Mouse (Mus musculus): ENCODE measurements around the gene Wnt1. TPM values are rescaled to one million over a fixed set of nuclear protein-coding genes. Genes with fewer than 3 reads are reported as not detected.
A peak's percentile ranks its signal among the peaks of the same experiment; 100 is the strongest.
"Not testable (repeated sequence)": the region's sequence is repeated elsewhere in the genome, so short reads cannot be mapped to it uniquely, and the experiment has no call there.

Wnt1 gene
- polyA plus RNA-seq, 1 experiment from 2014 or later: not detected

DNA sequence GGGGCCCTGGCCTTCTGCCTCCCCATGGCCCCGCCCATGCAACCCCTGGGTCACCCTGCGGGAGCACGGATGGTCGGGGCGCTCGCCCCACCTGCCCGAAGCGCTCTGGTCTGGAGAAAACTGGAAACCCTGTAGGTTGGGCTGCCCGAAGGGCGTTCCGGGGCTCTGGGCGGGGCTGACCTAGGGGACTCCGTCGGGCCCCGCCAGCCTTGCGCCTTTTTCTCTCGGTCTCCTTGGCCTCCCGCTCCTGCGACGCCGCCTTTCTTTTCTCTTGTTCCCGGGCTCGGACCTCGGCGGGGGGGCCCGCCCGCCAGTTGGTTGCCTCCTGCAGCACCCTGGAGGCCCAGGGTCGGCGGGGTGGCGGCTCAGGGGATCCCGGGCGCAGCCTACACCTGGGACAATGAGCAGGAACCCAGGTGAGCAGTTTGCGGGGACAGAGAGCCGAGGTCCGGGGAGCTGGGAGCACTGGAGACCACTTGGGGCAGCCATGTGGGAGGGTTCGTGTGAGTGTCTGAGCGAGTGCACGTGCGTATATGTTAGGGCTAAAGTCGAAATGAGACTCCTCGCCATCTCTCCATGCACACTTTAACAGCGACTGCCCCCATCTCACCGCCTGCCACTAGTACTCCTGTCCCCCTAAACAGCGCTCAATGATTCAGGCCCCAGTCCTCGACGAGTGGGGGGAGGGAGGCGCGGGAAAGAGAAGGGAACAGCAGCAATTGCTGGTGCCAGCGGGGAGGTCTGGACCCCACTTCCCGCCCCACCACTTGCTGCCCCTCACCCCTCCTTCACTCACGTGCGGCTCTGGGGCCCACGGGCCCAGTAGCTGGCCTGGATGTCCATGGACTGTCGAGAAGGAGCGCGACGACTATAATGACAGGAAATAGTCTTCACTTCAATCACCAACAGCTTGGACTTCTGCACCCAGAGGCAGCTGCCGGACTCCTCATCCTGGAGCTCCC is 17.4 kb downstream of the Wnt1 start:
- Histone ChIP-seq H3K27me3 (ENCODE audit: control insufficient read depth, insufficient read depth, low read length) (peaks cover 73% of the 10 kb centered on the region), H3K4me2 (ENCODE audit: low read length) (peak overlapping the region; percentile 88), H3K4me1 (ENCODE audit: control insufficient read depth in 2 of 2, insufficient read depth in 2 of 2, low read length in 2 of 2) (peaks cover 34 to 58% of the 10 kb centered on the region in 2 experiments), H3K9me3 (ENCODE audit: control insufficient read depth, low read length) (no peaks in the 10 kb centered on the region), H3K27ac (replicated peaks in 1 of 2; ENCODE audit: control insufficient read depth in 1 of 2, insufficient read depth in 1 of 2, low read depth in 2 of 2, low read length in 2 of 2) (no peak overlapping the region), H3K9ac (ENCODE audit: low read length) (peak overlapping the region; percentile 55), H3K4me3 (ENCODE audit: control insufficient read depth in 1 of 2, insufficient read depth in 1 of 2, low read depth in 1 of 2, low read length in 2 of 2) (peak overlapping the region; percentile 10 to 50; a peak in 3 of 4 replicates), H3K36me3 (ENCODE audit: control insufficient read depth, insufficient read depth, low read length) (peaks cover 16% of the 10 kb centered on the region)
- 1% methylated on average over 58 of the region's 58 CpGs for WGBS
- ATAC-seq (ENCODE audit: insufficient number of reproducible peaks, insufficient read depth, low FRiP score, low read depth): no peak; the same call in 1 of the 2 replicates

GRCm38 (mm10) chr15:98807895-98808650 is 18.4 kb downstream of the Wnt1 start:
- Histone ChIP-seq H3K9me3 (ENCODE audit: control insufficient read depth, low read length) (no peaks in the 10 kb centered on the region), H3K4me3 (ENCODE audit: control insufficient read depth in 1 of 2, insufficient read depth in 1 of 2, low read depth in 1 of 2, low read length in 2 of 2) (peak overlapping the region; percentile 46 to 50), H3K27me3 (ENCODE audit: control insufficient read depth, insufficient read depth, low read length) (peaks cover 63% of the 10 kb centered on the region), H3K9ac (ENCODE audit: low read length) (peak overlapping the region; percentile 67), H3K4me2 (ENCODE audit: low read length) (peak overlapping the region; percentile 88), H3K4me1 (ENCODE audit: control insufficient read depth in 2 of 2, insufficient read depth in 2 of 2, low read length in 2 of 2) (peaks cover 34 to 57% of the 10 kb centered on the region in 2 experiments), H3K36me3 (ENCODE audit: control insufficient read depth, insufficient read depth, low read length) (peaks cover 26% of the 10 kb centered on the region), H3K27ac (replicated peaks in 1 of 2; ENCODE audit: control insufficient read depth in 1 of 2, insufficient read depth in 1 of 2, low read depth in 2 of 2, low read length in 2 of 2) (no peak overlapping the region)
- WGBS: under 1% methylated on average over 34 of the region's 34 CpGs
- no peak for ATAC-seq (ENCODE audit: insufficient number of reproducible peaks, insufficient read depth, low FRiP score, low read depth)

DNA sequence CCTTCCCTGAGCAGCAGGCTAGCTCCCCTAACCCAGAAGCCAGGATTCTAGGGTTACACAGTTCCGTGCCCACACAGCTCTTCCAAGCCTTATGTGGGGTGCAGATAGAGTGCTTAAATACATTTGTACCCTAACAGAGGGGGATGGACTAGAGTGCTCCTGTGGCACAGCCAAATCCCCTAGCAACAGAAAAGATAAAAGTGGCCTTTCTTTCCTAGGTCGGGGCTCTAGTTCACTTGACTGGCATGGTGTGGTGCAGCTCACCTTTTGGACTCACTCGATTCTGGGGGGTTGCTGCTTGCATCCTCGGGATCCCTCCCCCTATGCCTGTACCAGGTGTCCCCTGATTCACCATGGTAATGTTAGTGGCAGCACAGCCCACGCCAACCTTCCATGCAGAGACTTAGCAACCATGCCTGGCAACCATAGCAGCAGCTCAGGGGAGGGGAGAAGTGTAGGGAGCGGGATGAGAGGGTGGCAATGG is 19.0 kb downstream of the Wnt1 start:
- Histone ChIP-seq H3K4me2 (ENCODE audit: low read length) (peak overlapping the region; percentile 88), H3K4me1 (ENCODE audit: control insufficient read depth in 2 of 2, insufficient read depth in 2 of 2, low read length in 2 of 2) (peaks cover 32 to 51% of the 10 kb centered on the region in 2 experiments), H3K27me3 (ENCODE audit: control insufficient read depth, insufficient read depth, low read length) (peaks cover 57% of the 10 kb centered on the region), H3K4me3 (ENCODE audit: control insufficient read depth in 1 of 2, insufficient read depth in 1 of 2, low read depth in 1 of 2, low read length in 2 of 2) (peak overlapping the region in 1 of 2 experiments; percentile 50; a peak in 2 of 4 replicates), H3K9ac (ENCODE audit: low read length) (peak overlapping the region; percentile 67), H3K27ac (replicated peaks in 1 of 2; ENCODE audit: control insufficient read depth in 1 of 2, insufficient read depth in 1 of 2, low read depth in 2 of 2, low read length in 2 of 2) (no peak overlapping the region), H3K36me3 (ENCODE audit: control insufficient read depth, insufficient read depth, low read length) (peaks cover 32% of the 10 kb centered on the region), H3K9me3 (ENCODE audit: control insufficient read depth, low read length) (no peaks in the 10 kb centered on the region)
- WGBS: 15% methylated on average over 6 of the region's 6 CpGs
- no peak for ATAC-seq (ENCODE audit: insufficient number of reproducible peaks, insufficient read depth, low FRiP score, low read depth)

GRCm38 (mm10) chr15:98809390-98809789 is 19.7 kb downstream of the Wnt1 start, which contains the start of gene Ddn:
Ddn (minus strand) TSS chr15:98809490.
- no peak for ATAC-seq (ENCODE audit: insufficient number of reproducible peaks, insufficient read depth, low FRiP score, low read depth)
- Histone ChIP-seq H3K9ac (ENCODE audit: low read length) (peak within 1 kb of the TSS; percentile 67), H3K27ac (replicated peaks in 1 of 2; ENCODE audit: control insufficient read depth in 1 of 2, insufficient read depth in 1 of 2, low read depth in 2 of 2, low read length in 2 of 2) (no peak within 1 kb of the TSS), H3K4me2 (ENCODE audit: low read length) (peak within 1 kb of the TSS; percentile 88), H3K27me3 (ENCODE audit: control insufficient read depth, insufficient read depth, low read length) (peaks cover 51% of the 10 kb centered on the region), H3K36me3 (ENCODE audit: control insufficient read depth, insufficient read depth, low read length) (peaks cover 39% of the 10 kb centered on the region), H3K4me3 (ENCODE audit: control insufficient read depth in 1 of 2, insufficient read depth in 1 of 2, low read depth in 1 of 2, low read length in 2 of 2) (peak within 1 kb of the TSS in 1 of 2 experiments; percentile 50; a peak in 2 of 4 replicates), H3K9me3 (ENCODE audit: control insufficient read depth, low read length) (no peaks in the 10 kb centered on the region), H3K4me1 (ENCODE audit: control insufficient read depth in 2 of 2, insufficient read depth in 2 of 2, low read length in 2 of 2) (peaks cover 30 to 44% of the 10 kb centered on the region in 2 experiments)
- 28% methylated on average over 3 of the region's 3 CpGs for WGBS

GRCm38 (mm10) chr15:98810212-98810611 is 20.6 kb downstream of the Wnt1 start:
- Histone ChIP-seq H3K36me3 (ENCODE audit: control insufficient read depth, insufficient read depth, low read length) (peaks cover 47% of the 10 kb centered on the region), H3K27me3 (ENCODE audit: control insufficient read depth, insufficient read depth, low read length) (peaks cover 43% of the 10 kb centered on the region), H3K4me1 (ENCODE audit: control insufficient read depth in 2 of 2, insufficient read depth in 2 of 2, low read length in 2 of 2) (peaks cover 26 to 42% of the 10 kb centered on the region in 2 experiments)
- not testable (repeated sequence) for H3K4me2 ChIP-seq (ENCODE audit: low read length); H3K27ac ChIP-seq (replicated peaks in 1 of 2; ENCODE audit: control insufficient read depth in 1 of 2, insufficient read depth in 1 of 2, low read depth in 2 of 2, low read length in 2 of 2); H3K9ac ChIP-seq (ENCODE audit: low read length); H3K9me3 ChIP-seq (ENCODE audit: control insufficient read depth, low read length); ATAC-seq (ENCODE audit: insufficient number of reproducible peaks, insufficient read depth, low FRiP score, low read depth); H3K4me3 ChIP-seq (ENCODE audit: control insufficient read depth in 1 of 2, insufficient read depth in 1 of 2, low read depth in 1 of 2, low read length in 2 of 2)
- WGBS: 77% methylated on average over 6 of the region's 6 CpGs

DNA sequence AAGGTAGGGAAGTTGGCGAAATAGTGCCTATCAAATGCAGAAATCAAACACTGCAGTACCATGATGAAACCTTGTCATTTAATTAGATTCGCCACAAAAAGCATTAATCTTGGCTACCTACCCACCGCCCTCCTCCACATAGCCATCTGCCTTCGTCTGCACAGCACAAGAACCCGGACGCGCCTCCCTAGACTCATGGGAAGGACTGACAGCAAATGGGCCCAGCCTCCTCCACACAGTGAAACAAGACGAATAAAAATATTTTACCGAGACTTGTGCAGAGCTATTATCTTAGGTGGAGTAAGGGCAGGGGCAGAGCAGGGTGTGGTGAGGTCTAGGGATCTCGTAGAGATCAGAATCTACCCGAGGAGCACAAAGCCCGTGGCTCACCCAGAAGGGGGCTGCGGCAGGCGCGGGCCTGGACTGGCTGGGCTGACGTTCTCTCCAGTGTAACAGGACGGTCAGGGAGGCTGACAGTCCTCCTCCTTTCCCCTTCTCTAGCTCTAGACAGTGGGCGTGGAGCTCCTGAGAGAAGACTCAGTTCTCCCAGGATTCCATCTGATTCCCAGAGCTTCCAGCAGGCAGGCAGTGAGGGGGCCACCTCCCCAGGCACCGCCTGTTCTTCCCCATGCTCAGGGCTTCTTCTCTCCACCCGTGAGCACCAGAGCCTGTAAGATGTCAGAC is 23.2 kb downstream of the Wnt1 start:
- Histone ChIP-seq H3K4me3 (ENCODE audit: control insufficient read depth in 1 of 2, insufficient read depth in 1 of 2, low read depth in 1 of 2, low read length in 2 of 2) (no peak overlapping the region), H3K36me3 (ENCODE audit: control insufficient read depth, insufficient read depth, low read length) (peaks cover 64% of the 10 kb centered on the region)

DNA sequence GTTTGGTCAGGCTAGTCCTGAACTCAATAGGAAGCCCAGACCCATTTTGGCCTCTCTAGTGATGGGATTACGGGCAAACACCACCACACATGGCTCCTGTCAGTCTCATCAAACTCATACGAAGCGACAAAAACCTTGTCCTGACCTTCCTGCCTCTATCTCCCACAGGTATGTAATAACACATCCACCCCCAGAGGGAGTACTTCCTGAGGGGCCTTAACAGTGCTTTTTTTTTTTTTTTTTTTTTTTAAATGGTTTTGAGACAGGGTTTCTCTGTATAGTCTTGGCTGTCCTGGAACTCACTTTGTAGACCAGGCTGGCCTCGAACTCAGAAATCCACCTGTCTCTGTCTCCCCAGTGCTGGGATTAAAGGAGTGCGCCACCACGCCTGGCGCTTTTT is 28.5 kb downstream of the Wnt1 start:
- Histone ChIP-seq H3K9ac (ENCODE audit: low read length) (no peak overlapping the region), H3K27me3 (ENCODE audit: control insufficient read depth, insufficient read depth, low read length) (no peaks in the 10 kb centered on the region), H3K4me1 (ENCODE audit: control insufficient read depth in 2 of 2, insufficient read depth in 2 of 2, low read length in 2 of 2) (peaks cover 5 to 11% of the 10 kb centered on the region in 2 experiments; a peak in 3 of 4 replicates), H3K4me3 (ENCODE audit: control insufficient read depth in 1 of 2, insufficient read depth in 1 of 2, low read depth in 1 of 2, low read length in 2 of 2) (no peak overlapping the region), H3K27ac (replicated peaks in 1 of 2; ENCODE audit: control insufficient read depth in 1 of 2, insufficient read depth in 1 of 2, low read depth in 2 of 2, low read length in 2 of 2) (no peak overlapping the region), H3K4me2 (ENCODE audit: low read length) (no peak overlapping the region), H3K9me3 (ENCODE audit: control insufficient read depth, low read length) (no peaks in the 10 kb centered on the region), H3K36me3 (ENCODE audit: control insufficient read depth, insufficient read depth, low read length) (peaks cover 74% of the 10 kb centered on the region)
- no peak for ATAC-seq (ENCODE audit: insufficient number of reproducible peaks, insufficient read depth, low FRiP score, low read depth)
- WGBS: 91% methylated on average over 7 of the region's 7 CpGs

More for the DNA sequence above, 23.2 kb downstream of the Wnt1 start:
- Histone ChIP-seq H3K9ac (ENCODE audit: low read length) (no peak overlapping the region), H3K4me1 (ENCODE audit: control insufficient read depth in 2 of 2, insufficient read depth in 2 of 2, low read length in 2 of 2) (peaks cover 18 to 20% of the 10 kb centered on the region in 2 experiments), H3K27me3 (ENCODE audit: control insufficient read depth, insufficient read depth, low read length) (peaks cover 16% of the 10 kb centered on the region), H3K9me3 (ENCODE audit: control insufficient read depth, low read length) (no peaks in the 10 kb centered on the region), H3K27ac (replicated peaks in 1 of 2; ENCODE audit: control insufficient read depth in 1 of 2, insufficient read depth in 1 of 2, low read depth in 2 of 2, low read length in 2 of 2) (no peak overlapping the region), H3K4me2 (ENCODE audit: low read length) (no peak overlapping the region)
- 88% methylated on average over 20 of the region's 20 CpGs for whole genome bisulfite sequencing
- no peak for ATAC-seq (ENCODE audit: insufficient number of reproducible peaks, insufficient read depth, low FRiP score, low read depth)
